Mouse (Mus musculus): ENCODE data around the gene AW549877. TPM values are rescaled to one million over a fixed set of nuclear protein-coding genes. Genes with fewer than 3 reads are reported as not detected.

AW549877 gene
- polyA plus RNA-seq, 1 experiment from 2014 or later: 65.9 TPM

GRCm38 (mm10) chr15:3933466-3933865, 62.1 kb downstream of the AW549877 start:
- Histone ChIP-seq H3K4me2 (ENCODE audit: low read length) (no peak overlapping the region), H3K4me1 (ENCODE audit: control insufficient read depth, insufficient read depth, low read length) (no peaks in the 10 kb centered on the region), H3K9me3 (ENCODE audit: control insufficient read depth, low read length) (no peaks in the 10 kb centered on the region), H3K9ac (replicated peaks; ENCODE audit: low read length) (no peak overlapping the region), H3K27me3 (ENCODE audit: control insufficient read depth, insufficient read depth, low read length) (no peaks in the 10 kb centered on the region), H3K36me3 (ENCODE audit: control insufficient read depth, insufficient read depth, low read length) (no peaks in the 10 kb centered on the region), H3K27ac (replicated peaks; ENCODE audit: low read depth, low read length) (no peak overlapping the region), H3K4me3 (replicated peaks; ENCODE audit: low read depth, low read length) (no peak overlapping the region)
- WGBS: 87% methylated on average over 4 of the region's 4 CpGs
- ATAC-seq (ENCODE audit: low FRiP score, low TSS enrichment) (no peak), DNase-seq (no peak)

Other genes starting within 250 kb of the AW549877 start
- 7.0 and 8.2 TPM in 2 replicates for gene Fbxo4, start 16.2 kb downstream of the AW549877 start, polyA plus RNA-seq (2014; fragmentation: Nextera tagmentation; extraction: Ambion mirVana)
- gene Oxct1, start 30.6 kb upstream of the AW549877 start, polyA plus RNA-seq (2014; fragmentation: Nextera tagmentation; extraction: Ambion mirVana): 257 and 293 TPM in 2 replicates

All from midbrain, embryonic 14.5 days (tissue).